Mouse (Mus musculus) mouse embryonic stem cell (cell line): ENCODE results near the gene Serpinh1.

Experiments used
- in situ Hi-C, 2 experiments: fragments of 300-500 bp; cut with MboI; formaldehyde crosslinking; loops; 1 replicate in 1 of 2; 3 replicates in 1 of 2; pipeline ENCODE4 v1.14.3; 2019 to 2020; ENCODE audit warnings: low sequenced_read_pairs in 2 of 2, low pct_unique_long_range_greater_than_20kb in 1 of 2, mixed read lengths in 1 of 2; ENCODE audit not compliant: unreplicated experiment in 1 of 2

Gene Serpinh1

GRCm38 (mm10) chr7:99352526-99353400 lies at the start of gene Serpinh1:
Serpinh1 (minus strand) TSS chr7:99353239.
- in situ Hi-C loops = no loop called here

- in situ Hi-C loops = loop anchor here in 1 of 2 experiments (10.0 kb wide), 1 partner anchor 568 kb away; the partner anchor contains the start of gene Wnt11
Observed at GRCm38 (mm10) chr7:99402477-99402876, 49.4 kb upstream of the Serpinh1 start.

GRCm38 (mm10) chr7:99401373-99401772 lies 48.3 kb upstream of the Serpinh1 start:
- in situ Hi-C loops = loop anchor here in 1 of 2 experiments (10.0 kb wide), 1 partner anchor 567 kb away; the partner anchor contains the start of gene Wnt11

GRCm38 (mm10) chr7:99396994-99397659 lies 44.1 kb upstream of the Serpinh1 start:
- in situ Hi-C loops = no loop called here

- in situ Hi-C loops = no loop called here
Observed at GRCm38 (mm10) chr7:99395908-99396616, 43.0 kb upstream of the Serpinh1 start.

- in situ Hi-C loops = no loop called here
Observed at GRCm38 (mm10) chr7:99395385-99395784, 42.3 kb upstream of the Serpinh1 start.

GRCm38 (mm10) chr7:99393711-99394325 lies 40.8 kb upstream of the Serpinh1 start:
- in situ Hi-C loops = no loop called here

- in situ Hi-C loops = no loop called here
Observed at GRCm38 (mm10) chr7:99392696-99393095, 39.7 kb upstream of the Serpinh1 start.

- in situ Hi-C loops = no loop called here
Observed at GRCm38 (mm10) chr7:99390559-99390958, 37.5 kb upstream of the Serpinh1 start.

GRCm38 (mm10) chr7:99387356-99387755 lies 34.3 kb upstream of the Serpinh1 start:
- in situ Hi-C loops = no loop called here

GRCm38 (mm10) chr7:99386811-99387210 lies 33.8 kb upstream of the Serpinh1 start:
- in situ Hi-C loops = no loop called here

- in situ Hi-C loops = no loop called here
Observed at GRCm38 (mm10) chr7:99386030-99386429, 33.0 kb upstream of the Serpinh1 start.

- in situ Hi-C loops = loop anchor here in 1 of 2 experiments (5.0 kb wide), 1 partner anchor 63 kb away; no protein-coding TSS in a partner anchor
Observed at GRCm38 (mm10) chr7:99384101-99384611, 31.1 kb upstream of the Serpinh1 start.

- in situ Hi-C loops = loop anchor here in 1 of 2 experiments (5.0 kb wide), 1 partner anchor 64 kb away; no protein-coding TSS in a partner anchor
Observed at GRCm38 (mm10) chr7:99383246-99383645, 30.2 kb upstream of the Serpinh1 start.

- in situ Hi-C loops = loop anchor here in 1 of 2 experiments (5.0 kb wide), 1 partner anchor 65 kb away; no protein-coding TSS in a partner anchor
Observed at GRCm38 (mm10) chr7:99382088-99383000, 29.3 kb upstream of the Serpinh1 start.

GRCm38 (mm10) chr7:99381214-99382087 lies 28.4 kb upstream of the Serpinh1 start, which contains the start of gene Gdpd5:
Gdpd5 (plus strand) TSS chr7:99381414.
- in situ Hi-C loops = loop anchor here in 1 of 2 experiments (5.0 kb wide), 1 partner anchor 66 kb away; no protein-coding TSS in a partner anchor
